ENCODE assay signal across 23 mouse cellular contexts in the genomic region with DNA sequence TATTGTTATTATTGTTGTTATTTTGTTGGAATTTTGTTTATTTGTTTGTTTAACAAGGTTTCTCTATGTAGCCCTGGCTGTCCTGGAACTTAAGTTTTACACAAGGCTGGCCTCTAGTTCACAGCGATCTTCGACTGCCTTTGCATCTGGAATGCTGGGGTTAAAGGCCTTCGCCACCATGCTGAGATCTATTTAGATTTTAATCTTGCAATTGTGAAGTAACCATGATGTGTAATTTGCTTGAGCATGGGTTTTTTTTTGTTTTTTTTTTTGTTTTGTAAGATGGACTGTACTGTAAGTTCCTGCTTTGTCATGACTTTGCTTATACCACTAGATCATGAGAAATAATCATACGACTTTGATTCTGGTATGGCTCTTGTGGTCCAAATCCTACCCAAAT. TPM values are rescaled to one million over a fixed set of nuclear protein-coding genes. Genes with fewer than 3 reads are reported as not detected.
A peak's percentile ranks its signal among the peaks of the same experiment; 100 is the strongest.
DNase-seq lines count a peak whose midpoint lies in the region; ATAC-seq and TF ChIP-seq lines count a peak whose summit lies in the region.
"Had no signal": no experiment of that assay in that cellular context is flagged by ENCODE, and none has a peak within 500 bp of the region (broad histone marks: within the 10 kb centered on the region; RNA-seq: fewer than 3 reads in every experiment).

No protein-coding gene starts in this region.

- no peaks in the 10 kb centered on the region for H3K9me3 ChIP-seq in ES-Bruce4 (replicated peaks; ENCODE audit: control insufficient read depth, insufficient read depth, low read length, poor library complexity, severe bottlenecking)
- H3K9me3 ChIP-seq in intestine, postnatal 0 days (ENCODE audit: control insufficient read depth), result no peaks in the 10 kb centered on the region
- H3K9me3 ChIP-seq in heart, embryonic 12.5 days (replicated peaks), result no peaks in the 10 kb centered on the region
- H3K9me3 ChIP-seq: embryonic facial prominence, embryonic 12.5 days; embryonic facial prominence, embryonic 15.5 days; heart, embryonic 13.5 days had no signal

- 79% methylated on average over 4 of the region's 4 CpGs for WGBS in intestine, postnatal 0 days
- 71% methylated on average over 4 of the region's 4 CpGs for WGBS in heart, embryonic 12.5 days

- no peaks in the 10 kb centered on the region for H3K36me3 ChIP-seq in ES-Bruce4 (ENCODE audit: control insufficient read depth, insufficient read depth, low read length, poor library complexity, severe bottlenecking)
- no peaks in the 10 kb centered on the region for H3K36me3 ChIP-seq in intestine, postnatal 0 days (ENCODE audit: control insufficient read depth, insufficient read depth)
- no peaks in the 10 kb centered on the region for H3K36me3 ChIP-seq in heart, embryonic 12.5 days
- H3K36me3 ChIP-seq: embryonic facial prominence, embryonic 12.5 days; embryonic facial prominence, embryonic 15.5 days; heart, embryonic 13.5 days had no signal

- DNase-seq in R1 (ENCODE audit: low read depth, low spot score), result peak; percentile 49
- DNase-seq in retina, embryonic 14.5 days (ENCODE audit: low spot score), result peak; percentile 72
- no peak for DNase-seq in cerebellum, postnatal 4 days (ENCODE audit: low spot score in 2 of 2)
- DNase-seq: adrenal gland, adult 8-10 months; adrenal gland, postnatal 25 days; cerebellum, adult 18-20 months; cerebellum, adult 9-10 months; cerebellum, postnatal 14 days; forebrain, postnatal 0 days; gastrocnemius, postnatal 25 days; heart, adult 18-20 months; heart, postnatal 14 days; heart, postnatal 4 days had no signal

- no peak for TF ChIP-seq CTCF in ES-Bruce4 (IDR thresholded peaks at IDR 0.05; ENCODE audit: low read depth, low read length)
- no peak for TF ChIP-seq CTCF in intestine, postnatal 0 days (IDR thresholded peaks at IDR 0.05; ENCODE audit: low read depth)

- TF ChIP-seq EP300 in ES-Bruce4 (IDR thresholded peaks at IDR 0.05; ENCODE audit: insufficient read depth, low read depth, low read length), result 0 out of 2 replicates have a peak, but pooled peaks have one; percentile 34

- H3K9ac ChIP-seq in ES-Bruce4 (ENCODE audit: low read depth, poor library complexity, severe bottlenecking), result no peak overlapping the region
- H3K9ac ChIP-seq in intestine, postnatal 0 days (ENCODE audit: low read depth, low read length), result no peak overlapping the region
- no peak overlapping the region for H3K9ac ChIP-seq in heart, embryonic 12.5 days
- H3K9ac ChIP-seq: embryonic facial prominence, embryonic 12.5 days; embryonic facial prominence, embryonic 15.5 days; forebrain, postnatal 0 days; heart, embryonic 13.5 days; hindbrain, embryonic 14.5 days had no signal

- no peaks in the 10 kb centered on the region for H3K4me1 ChIP-seq in ES-Bruce4 (ENCODE audit: control insufficient read depth, insufficient read depth, low read length)
- H3K4me1 ChIP-seq in intestine, postnatal 0 days (replicated peaks; ENCODE audit: control insufficient read depth, insufficient read depth, low read length), result no peaks in the 10 kb centered on the region
- no peaks in the 10 kb centered on the region for H3K4me1 ChIP-seq in heart, embryonic 12.5 days (replicated peaks)
- H3K4me1 ChIP-seq: embryonic facial prominence, embryonic 12.5 days; embryonic facial prominence, embryonic 15.5 days had no signal

- H3K4me2 ChIP-seq in intestine, postnatal 0 days (replicated peaks; ENCODE audit: low read depth), result no peak overlapping the region
- no peak overlapping the region for H3K4me2 ChIP-seq in heart, embryonic 12.5 days
- H3K4me2 ChIP-seq: embryonic facial prominence, embryonic 12.5 days; embryonic facial prominence, embryonic 15.5 days; heart, embryonic 13.5 days; hindbrain, embryonic 14.5 days had no signal

- H3K27ac ChIP-seq in ES-Bruce4 (ENCODE audit: insufficient read depth, low read length), result no peak overlapping the region
- no peak overlapping the region for H3K27ac ChIP-seq in intestine, postnatal 0 days (ENCODE audit: low read depth, low read length)
- H3K27ac ChIP-seq in heart, embryonic 12.5 days (ENCODE audit: poor library complexity, severe bottlenecking), result no peak overlapping the region
- H3K27ac ChIP-seq: embryonic facial prominence, embryonic 12.5 days; embryonic facial prominence, embryonic 15.5 days; heart, embryonic 13.5 days; hindbrain, embryonic 14.5 days; hindbrain, postnatal 0 days had no signal

- ATAC-seq in intestine, postnatal 0 days, result no peak
- ATAC-seq in heart, embryonic 12.5 days (ENCODE audit: insufficient number of reproducible peaks, low FRiP score), result no peak
- ATAC-seq: activated CD4-positive, CD25-positive, alpha-beta regulatory T cell, adult 4 months; forebrain, embryonic 14.5 days; forebrain, postnatal 0 days; hindbrain, postnatal 0 days had no signal

- no peak for TF ChIP-seq POLR2A in ES-Bruce4 (IDR thresholded peaks at IDR 0.05; ENCODE audit: insufficient read depth, low read length)

- H3K4me3 ChIP-seq in ES-Bruce4 (ENCODE audit: low read depth, low read length), result no peak overlapping the region
- no peak overlapping the region for H3K4me3 ChIP-seq in intestine, postnatal 0 days (ENCODE audit: low read depth, low read length)
- H3K4me3 ChIP-seq in heart, embryonic 12.5 days, result no peak overlapping the region
- H3K4me3 ChIP-seq: embryonic facial prominence, embryonic 12.5 days; embryonic facial prominence, embryonic 15.5 days; heart, embryonic 13.5 days had no signal

- H3K27me3 ChIP-seq in ES-Bruce4 (ENCODE audit: control insufficient read depth, insufficient read depth, low read length, poor library complexity, severe bottlenecking), result no peaks in the 10 kb centered on the region
- no peaks in the 10 kb centered on the region for H3K27me3 ChIP-seq in intestine, postnatal 0 days (replicated peaks; ENCODE audit: control insufficient read depth, insufficient read depth, low read length)
- H3K27me3 ChIP-seq in heart, embryonic 12.5 days (replicated peaks), result no peaks in the 10 kb centered on the region
- H3K27me3 ChIP-seq: embryonic facial prominence, embryonic 12.5 days; embryonic facial prominence, embryonic 15.5 days; heart, embryonic 13.5 days had no signal

RNA-seq across cellular contexts. Expression of a gene that starts 16.0 kb away (rescaled TPM):
- polyA plus RNA-seq in ES-Bruce4 (2011; ENCODE audit: insufficient read depth, insufficient read length, low read depth, missing spikeins), result 5.1 and 5.2 TPM in 2 replicates
- 0.52 and 0.78 TPM in 2 replicates for polyA plus RNA-seq in intestine, postnatal 0 days (2015; fragmentation: Nextera tagmentation; extraction: Ambion mirVana)
- 0.82 and 0.98 TPM in 2 replicates for polyA plus RNA-seq in heart, embryonic 12.5 days (2016; fragmentation: Nextera tagmentation; extraction: Ambion mirVana)
- polyA plus RNA-seq: activated CD4-positive, CD25-positive, alpha-beta regulatory T cell, adult 4 months had no signal

RNA-seq across cellular contexts. Expression of a gene that starts 56.4 kb away (rescaled TPM):
- not detected in 2 replicates for polyA plus RNA-seq in ES-Bruce4 (2011; ENCODE audit: insufficient read depth, insufficient read length, low read depth, missing spikeins)
- polyA plus RNA-seq in intestine, postnatal 0 days (2015; fragmentation: Nextera tagmentation; extraction: Ambion mirVana), result not detected in 2 replicates
- polyA plus RNA-seq in heart, embryonic 12.5 days (2016; fragmentation: Nextera tagmentation; extraction: Ambion mirVana), result 0.45 and 0.90 TPM in 2 replicates
- polyA plus RNA-seq: activated CD4-positive, CD25-positive, alpha-beta regulatory T cell, adult 4 months; forebrain, embryonic 14.5 days had no signal

Comparison
In these comparisons a context has a peak if more than half of its experiments do, and no peak if none do; other contexts are left out.
1. DNase-seq: peak in R1 (single experiment) and retina, embryonic 14.5 days (single experiment); none in cerebellum, postnatal 4 days (0 of 2).